Mouse (Mus musculus) right cerebral cortex, postnatal 36 days (tissue): ENCODE measurements around the gene Pex26.

Experiments used
- DNase-seq, 2 experiments: peaks; one replicate each; pipeline ENCODE4 v3.0.0; 2022; ENCODE audit warnings: low spot score in 2 of 2, mixed read lengths in 1 of 2

The Pex26 gene

DNA sequence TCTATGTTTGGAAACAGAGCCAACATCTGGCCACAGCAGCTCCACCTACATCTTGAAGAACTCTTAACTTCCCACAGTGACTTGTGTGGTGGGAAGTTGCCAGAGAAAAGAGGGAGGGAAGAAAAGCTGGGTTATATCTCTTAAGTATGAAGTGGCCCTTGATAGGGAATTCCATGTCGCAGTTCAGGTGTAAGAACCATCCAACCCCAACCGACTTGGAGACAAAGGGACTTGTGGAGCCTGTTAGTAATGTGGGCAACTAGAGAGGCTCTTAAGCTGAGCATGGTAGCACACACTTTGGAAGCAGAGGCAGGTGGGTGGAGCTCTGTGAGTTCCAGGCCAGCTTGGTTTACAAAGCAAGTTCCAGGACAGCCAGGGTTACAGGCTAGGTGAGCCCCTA is 26.1 kb downstream of the Pex26 start:
- DNase-seq = no peak

DNA sequence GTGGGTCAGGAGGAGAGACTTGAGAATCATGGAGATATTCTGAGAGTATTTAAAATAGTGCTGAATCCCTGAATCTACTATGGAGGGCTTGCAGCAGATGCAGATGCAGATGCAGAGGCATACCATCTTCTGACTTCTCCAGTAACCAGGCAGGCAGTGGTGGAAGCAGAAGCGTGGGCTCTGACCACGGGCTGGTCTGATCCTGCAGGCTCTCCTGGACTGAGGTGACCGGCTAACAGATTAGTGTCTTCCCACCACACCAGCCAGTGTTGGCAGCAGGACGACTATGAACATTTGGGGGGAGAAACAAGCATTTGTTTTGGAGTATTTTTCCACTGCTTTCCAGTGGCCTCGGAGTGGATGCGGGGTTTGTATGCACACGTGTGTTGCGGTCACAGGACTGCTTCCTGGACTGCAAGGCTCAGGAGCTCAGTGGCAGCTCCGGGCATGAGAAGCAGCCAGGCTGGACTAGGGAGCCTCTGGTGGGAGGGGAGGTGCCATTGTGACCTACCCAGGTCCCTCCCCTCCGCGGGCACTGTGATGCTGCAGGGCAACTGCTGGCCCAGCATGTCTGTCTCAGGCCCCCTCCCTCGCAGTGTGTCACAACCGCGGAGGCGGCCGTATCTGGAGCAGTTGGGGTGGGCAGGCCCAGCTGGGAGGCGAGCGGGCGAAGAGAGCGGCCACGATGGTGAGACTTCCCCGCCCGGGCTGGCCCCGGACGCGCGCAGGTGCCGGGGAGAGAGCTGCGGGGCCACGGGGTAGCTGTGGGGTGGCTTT is 26.9 kb downstream of the Pex26 start, which contains the start of gene Tuba8:
Gene Tuba8, plus strand, starts transcription at position 548 of the 777 bp plus-strand sequence.
- DNase-seq = peak; percentile 56 to 66

DNA sequence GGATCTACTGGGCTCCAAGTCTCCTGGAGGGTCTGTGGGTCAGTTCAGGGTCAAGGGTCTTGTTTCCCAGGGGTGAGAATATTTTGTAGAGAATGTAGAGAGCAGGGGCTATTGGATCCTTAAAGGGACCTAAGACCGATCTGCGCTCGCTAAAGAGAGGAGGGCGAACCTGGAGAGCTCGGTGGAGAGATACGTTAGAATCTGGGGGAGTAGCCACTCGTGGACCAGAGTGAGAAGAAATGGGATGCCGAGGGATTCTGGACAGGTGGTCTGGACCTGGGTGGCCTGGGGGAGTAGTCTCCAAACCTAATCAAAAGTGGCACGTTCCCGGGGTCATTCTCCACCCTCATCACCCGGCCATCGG is 27.4 kb downstream of the Pex26 start:
- DNase-seq = no peak

DNA sequence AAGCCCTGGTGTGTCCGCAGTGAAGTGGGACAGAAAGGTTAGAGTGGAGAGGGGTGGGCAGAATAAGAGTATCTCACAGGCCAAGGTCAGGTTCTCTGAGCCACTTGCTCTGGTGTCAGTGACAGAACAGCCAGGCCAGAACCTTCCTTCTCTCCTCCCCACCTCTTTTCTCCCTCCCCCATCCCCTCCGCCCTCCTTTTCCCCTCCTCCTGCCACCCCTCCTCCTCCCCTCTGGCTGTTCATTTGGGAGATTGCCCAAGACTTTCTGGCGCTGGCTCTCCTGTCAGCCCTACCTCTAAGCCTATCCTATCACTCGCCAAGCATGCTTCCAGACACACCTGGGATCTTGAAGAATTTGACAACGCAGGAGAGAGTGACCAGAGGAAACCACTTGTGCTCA is 28.3 kb downstream of the Pex26 start:
- DNase-seq = no peak

DNA sequence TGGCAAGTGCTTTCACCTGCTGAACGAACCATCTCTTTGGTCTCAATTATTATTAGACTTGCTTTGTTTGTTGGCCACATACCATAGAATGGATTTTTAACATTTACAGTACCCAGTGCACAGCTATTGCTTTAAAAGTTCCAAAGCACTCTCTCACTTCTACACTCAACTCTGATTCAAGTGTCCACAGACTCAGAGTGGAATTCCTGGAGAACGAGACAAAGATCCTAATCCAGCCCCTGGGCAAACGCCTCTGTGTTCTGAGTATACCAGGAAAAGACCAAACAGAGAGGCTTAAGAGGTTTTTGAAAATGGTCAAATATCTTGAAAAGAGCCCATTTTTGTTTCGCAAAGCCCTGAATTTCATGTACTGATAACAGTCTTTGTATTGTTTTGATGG is 29.5 kb downstream of the Pex26 start:
- DNase-seq = no peak

DNA sequence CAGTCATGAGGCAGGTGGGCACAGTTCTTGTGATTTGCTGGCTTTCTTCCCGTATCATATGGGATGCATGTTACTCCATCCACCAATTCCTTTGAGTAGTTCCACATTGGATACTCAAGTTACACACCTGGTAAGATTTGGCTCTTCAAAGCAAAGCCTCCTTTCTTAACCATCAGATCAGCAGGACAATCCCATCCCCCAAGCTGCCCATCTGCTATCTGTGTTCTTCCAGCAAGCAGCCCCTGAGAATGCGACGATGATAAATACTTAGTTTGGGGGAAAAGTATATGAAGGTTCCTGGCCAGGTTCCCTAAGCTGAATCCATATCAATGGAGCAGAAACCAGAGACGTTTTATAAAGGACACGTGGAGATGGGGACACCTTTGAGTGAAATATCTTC is 30.8 kb downstream of the Pex26 start:
- no peak for DNase-seq

DNA sequence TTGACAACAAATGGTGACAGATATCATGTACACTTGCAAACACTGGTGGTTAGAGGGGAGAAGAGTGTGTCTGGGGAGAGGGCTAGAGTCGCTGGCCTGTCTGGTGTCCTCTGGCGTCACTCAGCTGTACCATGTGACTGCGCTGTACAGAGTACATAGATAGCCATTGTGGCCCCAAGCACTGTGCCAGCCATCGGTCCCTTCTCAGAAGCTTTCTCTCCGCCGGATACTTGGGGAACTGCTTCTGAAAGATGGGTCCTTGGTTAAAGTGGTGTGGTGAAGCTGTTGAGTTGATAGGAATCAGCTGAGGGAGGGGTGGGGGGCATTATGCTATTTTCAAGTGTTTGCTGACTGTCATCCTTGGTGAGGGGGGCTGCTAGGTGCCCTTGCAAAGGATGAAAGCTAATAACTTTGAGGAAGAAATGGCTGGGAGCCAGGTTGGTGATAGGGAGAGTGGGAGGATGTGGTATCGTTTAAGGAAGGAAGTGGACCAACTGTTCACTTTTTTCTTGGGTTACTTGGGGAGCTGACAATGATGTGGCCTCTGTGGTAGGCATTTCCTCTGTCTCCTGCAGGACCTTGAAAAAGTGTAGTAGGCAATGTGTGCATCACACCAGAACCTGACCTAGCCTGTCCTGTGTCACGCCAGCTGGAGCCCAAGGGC is 31.3 kb downstream of the Pex26 start:
- no peak for DNase-seq

DNA sequence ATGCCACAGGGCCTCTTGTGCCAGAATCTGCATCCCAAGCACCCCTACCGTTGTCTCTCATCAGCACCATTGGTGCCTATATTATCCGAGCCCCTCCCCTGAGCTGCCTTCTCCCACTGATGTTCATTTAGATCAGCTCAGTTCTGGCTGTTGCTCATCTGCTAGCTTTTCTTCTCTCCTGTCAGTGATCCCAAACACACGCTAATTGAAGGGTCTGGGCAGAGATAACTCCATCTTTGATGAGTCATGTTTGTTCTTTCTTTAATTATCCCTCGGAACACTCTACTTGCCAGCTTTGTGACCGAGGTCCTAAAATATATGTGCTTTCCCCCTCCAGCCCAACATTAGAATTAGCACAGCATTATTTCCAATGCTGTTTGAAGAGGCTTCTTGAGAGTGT is 31.9 kb downstream of the Pex26 start:
- DNase-seq = no peak

DNA sequence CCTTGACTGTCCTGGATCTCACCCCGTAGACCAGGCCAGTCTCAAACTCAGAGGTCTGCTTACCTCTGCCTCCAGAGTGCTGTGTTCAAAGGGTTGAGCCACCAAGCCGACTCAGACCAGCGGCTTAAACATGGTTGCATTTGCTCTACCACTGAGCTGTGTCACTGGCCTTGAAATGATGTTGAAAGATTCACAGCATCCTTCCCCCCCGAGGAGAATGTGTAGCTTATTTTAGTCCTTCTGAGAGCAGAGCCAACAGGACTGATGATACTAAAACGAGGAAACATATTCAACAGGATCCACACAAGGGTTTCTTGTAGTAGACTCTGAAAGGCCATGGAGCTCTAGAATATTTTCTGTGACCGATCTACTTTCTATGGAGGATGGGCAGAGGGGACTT is 32.4 kb downstream of the Pex26 start:
- no peak for DNase-seq

DNA sequence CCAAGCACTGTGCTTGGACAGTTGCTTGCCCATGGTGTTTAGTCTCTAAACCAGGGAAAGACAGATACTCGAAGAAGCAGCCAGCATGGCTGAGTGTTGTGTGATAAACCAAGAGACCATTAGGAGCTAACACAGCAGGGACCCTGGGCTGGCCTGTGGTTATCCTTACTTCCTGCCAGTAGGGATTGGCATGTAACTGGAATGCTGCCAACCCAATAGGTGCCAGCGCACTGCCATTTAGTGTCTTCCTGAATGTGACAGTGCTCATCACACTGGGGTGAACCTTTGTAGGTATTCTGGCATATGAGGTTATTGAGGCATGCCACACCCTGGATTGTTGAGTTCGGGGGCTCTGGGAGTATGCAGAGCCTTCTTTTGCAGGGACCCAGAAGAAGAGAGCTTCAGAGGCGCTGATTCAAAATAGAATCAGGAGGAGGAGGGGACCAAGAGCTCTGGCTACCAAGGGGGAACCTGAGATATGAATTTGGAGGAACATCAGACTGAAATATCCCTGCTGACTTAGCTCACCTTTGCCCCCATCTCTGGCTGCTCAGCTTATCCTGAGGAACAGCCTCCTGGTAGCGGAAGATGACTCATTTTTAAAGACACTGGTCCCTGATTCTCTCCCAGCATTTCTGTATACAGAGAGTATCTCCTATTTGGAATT is 33.3 kb downstream of the Pex26 start:
- no peak for DNase-seq

DNA sequence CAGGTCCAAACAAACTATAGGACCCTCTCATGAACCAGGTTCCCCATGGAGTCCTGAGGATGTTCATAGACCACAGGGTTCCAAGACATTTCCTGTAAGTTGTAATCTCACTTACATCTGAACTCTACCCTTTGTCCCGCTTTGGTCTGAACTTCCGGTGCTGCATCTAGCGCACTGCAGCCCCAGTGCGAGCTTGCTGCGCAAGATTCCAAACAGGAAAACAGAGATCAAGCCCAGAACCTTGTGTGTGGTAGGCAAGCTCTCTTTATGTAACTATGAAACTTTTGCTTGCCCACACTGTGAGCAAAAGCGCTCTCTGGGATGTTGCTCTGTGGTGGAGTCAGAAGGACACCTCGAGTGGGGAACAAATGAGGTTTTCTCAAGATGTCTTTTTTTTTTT is 34.5 kb downstream of the Pex26 start:
- no peak for DNase-seq

DNA sequence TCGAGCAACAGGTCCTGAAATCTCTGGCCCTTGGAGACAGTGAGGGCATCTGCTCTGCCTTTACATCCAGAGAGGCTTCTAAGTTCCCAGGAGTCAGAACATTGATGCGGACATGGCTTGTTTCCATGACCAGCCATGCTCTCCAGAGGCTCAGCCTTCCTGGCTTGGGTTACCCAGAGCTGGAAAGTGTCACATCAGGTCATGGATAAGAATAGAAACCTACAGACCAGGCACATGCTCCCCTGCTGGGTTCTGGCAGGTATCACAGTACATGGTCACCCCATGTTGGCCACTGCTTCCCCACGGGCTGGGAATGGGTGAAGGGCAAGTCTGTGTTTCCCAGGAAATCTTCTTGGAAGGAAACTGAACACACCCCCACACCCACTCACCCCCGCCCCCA is 35.9 kb downstream of the Pex26 start:
- no peak for DNase-seq

DNA sequence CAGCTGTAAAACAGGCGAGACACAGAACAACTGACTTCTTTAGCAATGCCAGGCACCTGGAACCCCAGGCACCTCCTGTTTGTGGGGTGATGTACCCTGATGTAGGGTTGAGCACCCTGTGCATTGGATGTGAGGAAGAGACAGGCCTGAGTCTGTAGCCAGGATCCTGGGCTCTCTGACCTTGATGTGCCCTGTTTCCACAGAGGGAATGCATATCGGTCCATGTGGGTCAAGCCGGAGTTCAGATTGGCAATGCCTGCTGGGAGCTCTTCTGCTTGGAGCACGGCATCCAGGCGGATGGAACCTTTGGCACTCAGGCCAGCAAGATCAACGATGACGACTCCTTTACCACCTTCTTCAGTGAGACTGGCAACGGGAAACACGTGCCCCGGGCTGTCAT is 36.7 kb downstream of the Pex26 start:
- DNase-seq = no peak

DNA sequence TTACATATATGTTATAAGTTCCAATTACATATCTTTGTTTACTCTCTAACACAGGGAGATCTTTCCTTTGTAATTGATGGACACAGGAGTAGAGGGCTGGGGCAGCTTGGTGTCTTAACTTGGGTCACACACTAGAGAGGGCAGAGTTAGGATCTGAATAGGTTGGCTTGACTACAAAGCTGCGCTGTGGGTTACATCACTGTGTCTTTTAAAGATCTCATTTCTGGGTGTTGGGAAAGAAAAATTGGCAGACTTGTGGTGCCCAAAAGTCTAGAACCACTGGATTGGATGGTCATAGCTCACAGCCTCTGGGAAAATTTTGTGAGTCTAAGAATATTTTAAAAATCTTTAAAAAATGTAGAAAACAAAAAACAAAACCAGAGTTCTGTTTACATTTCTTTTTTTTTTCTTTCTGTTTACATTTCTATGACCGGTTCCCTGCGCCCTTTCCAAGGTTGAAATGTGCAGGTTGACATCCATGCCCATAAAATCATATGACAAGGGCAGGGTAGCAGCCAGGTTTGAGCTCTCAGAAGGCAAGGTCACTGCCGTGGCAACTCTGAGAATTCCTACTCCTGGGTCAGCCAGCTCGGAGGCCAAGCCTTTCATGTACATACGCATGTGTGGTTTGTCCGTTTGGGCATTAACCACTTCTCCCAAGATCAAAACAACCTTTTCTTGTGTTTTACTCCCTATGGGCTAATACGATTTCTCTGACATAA is 38.6 kb downstream of the Pex26 start:
- DNase-seq = no peak

DNA sequence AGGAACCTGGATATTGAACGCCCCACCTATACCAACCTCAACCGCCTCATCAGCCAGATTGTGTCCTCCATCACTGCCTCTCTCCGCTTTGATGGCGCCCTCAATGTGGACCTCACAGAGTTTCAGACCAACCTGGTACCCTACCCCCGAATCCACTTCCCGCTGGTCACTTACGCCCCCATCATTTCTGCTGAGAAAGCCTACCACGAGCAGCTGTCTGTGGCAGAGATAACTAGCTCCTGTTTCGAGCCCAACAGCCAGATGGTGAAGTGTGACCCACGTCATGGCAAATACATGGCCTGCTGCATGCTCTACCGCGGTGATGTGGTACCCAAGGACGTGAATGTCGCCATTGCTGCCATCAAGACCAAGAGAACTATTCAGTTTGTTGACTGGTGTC is 39.5 kb downstream of the Pex26 start:
- DNase-seq = no peak

DNA sequence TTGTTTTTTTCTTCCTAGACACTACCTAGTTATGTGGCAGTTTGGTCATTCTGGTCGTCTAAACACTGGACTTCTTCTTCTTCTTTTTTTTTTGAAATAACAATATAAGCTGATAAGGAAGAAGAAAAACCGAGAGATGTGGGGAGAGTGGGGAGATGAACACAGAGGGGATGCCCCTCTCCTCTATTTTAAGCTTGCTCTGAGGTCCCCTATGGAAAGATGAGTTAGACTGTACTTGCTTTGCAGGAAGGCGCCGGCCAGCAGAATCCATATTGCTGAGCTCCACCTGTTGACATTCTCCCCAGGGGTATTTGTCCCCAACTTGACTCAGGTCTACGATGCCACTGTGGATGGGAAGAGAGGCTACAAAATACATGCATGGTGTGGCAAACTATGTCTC is 40.6 kb downstream of the Pex26 start:
- DNase-seq = no peak

DNA sequence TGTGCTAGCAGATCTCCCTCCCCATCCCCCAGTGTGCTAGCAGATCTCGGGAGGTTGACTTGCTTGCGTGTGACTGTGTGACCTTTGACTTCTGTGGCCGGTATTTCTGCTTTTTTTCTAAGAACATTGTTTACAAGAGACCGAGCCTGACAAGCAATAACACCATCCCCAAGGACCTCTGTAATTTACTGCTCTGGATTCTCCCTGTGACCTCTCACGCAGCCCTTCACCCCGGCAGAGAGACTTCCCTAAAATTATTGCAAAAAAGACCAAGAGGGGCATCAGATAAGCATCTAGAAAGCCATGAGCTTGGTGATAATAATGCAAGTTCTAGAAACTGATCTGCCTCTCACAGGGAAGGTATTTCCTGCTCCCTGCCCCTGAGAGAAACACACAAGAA is 41.5 kb downstream of the Pex26 start:
- no peak for DNase-seq

DNA sequence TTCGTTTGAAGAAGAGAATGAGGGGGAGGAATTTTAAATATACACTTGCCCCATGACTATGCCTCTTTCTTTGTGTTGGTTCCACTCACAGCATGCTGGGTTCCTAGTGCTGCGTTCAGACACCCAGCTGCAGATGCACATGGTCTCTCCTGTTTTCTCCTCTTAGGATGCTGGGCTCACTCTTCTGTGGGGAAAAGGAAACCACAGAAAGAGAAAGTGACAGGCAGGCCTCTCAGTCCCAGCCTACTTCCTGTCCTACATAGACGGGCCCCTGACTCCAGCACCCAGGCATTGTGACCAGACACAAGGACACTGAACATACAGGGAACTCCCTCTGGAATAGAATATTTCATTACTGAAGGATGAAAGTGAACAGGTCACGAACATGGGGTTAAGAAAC is 42.6 kb downstream of the Pex26 start:
- no peak for DNase-seq

DNA sequence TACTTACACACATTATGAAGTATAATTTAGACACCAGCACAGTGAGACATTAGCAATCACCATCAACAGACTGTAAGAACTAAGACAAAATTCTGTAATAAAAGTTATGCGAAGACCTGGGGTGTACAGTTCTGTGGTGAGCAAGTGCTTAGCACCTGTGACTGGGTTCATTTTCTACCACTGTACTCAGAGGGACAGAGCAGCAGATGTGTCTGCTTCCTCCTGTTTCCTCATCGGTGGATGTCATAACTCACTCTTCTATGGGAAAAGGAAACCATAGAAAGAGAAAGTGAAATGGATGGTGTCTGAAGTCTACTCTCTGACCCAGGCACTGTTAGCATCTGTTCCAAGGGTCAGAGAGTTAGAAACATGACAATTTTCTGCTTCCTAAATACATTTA is 43.3 kb downstream of the Pex26 start:
- DNase-seq = no peak

DNA sequence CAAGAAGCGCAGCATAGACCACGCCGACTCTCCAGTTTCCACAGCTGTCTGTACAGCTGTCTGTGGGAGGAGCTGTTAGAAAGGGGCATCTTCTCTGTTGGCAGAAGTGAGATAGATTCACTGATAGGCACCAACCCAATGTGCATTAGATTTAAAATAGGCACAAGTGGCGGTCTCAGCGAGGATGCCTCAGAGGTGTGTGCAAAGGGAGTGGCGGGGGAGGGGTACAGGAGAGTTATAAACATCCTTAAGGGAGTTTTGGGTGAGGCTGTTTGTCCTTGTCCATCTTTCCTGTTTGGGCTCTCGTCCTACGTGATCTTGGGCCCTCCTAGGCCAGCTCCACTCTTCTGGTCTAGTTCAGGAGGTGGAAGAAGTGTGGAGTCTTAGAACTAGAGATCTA is 45.0 kb downstream of the Pex26 start:
- DNase-seq = no peak

DNA sequence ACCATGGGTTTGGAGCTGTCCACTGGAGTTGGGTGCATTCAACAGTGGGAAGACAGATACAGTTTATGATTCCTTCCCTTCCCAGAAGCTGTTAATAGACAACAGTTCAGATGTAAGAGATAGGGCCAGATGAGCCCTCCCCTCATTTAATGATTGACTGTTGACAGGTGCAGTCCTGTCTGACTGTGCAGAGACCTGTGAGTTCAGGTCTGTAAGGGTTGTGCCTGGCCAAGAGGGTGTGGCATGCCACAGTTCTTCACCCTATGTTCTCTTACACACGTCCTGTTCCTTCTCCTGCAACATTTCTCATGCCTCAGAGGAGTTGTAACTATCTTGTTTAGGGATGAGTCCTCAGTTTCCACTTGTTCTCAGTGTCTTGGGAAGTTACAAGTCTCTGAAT is 49.2 kb downstream of the Pex26 start:
- DNase-seq = no peak

DNA sequence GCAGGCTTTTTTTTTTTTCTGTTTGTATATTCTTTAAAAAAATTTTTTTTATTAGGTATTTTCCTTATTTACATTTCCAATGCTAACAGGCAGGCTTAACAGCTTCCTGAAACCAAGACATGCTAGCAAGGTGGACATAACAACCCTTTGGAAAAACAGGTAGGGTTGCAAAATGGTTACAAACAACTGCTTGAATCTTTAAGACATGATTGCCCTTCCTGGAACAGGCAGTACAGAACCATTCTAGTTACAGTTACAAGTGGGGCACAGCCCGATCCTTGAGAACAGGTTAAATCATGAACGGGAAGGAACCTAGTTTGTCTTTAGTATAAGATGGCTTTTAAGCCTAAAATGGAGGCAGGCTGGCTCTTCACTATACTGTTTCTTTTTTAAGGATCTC is 52.9 kb downstream of the Pex26 start:
- no peak for DNase-seq

DNA sequence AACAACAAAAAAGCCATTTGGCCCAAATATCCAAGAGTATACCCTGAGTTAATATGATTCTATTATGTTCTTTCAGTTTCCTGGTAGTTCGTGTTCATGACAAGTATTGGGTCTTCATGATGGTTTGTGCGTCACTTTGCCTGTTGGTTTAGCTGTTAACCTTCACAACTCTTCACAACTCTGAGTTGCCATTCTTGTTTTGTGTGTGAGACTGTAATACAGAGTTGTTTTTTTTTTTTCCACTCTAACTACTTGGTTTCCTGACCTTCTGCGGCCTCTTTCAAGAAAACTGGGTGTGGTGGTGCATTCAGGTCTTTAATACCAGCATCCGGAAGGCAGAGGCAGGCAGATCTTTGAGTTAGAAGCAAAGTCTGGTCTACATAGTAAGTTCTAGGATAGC is 54.7 kb downstream of the Pex26 start:
- no peak for DNase-seq
